Comparison of ENCODE assay signal across 9 mouse cellular contexts in genomic region chrX:94636911-94637310, GRCm38 (mm10). TPM values are rescaled to one million over a fixed set of nuclear protein-coding genes. Genes with fewer than 3 reads are reported as not detected.
DNase-seq lines count a peak whose midpoint lies in the region; ATAC-seq and TF ChIP-seq lines count a peak whose summit lies in the region.
"Had no signal": no experiment of that assay in that cellular context is flagged by ENCODE, and none has a peak within 500 bp of the region (broad histone marks: within the 10 kb centered on the region; RNA-seq: fewer than 3 reads in every experiment).

No protein-coding gene starts in this region.

- peaks cover 14% of the 10 kb centered on the region; the same call in 1 of the 2 replicates for H3K27me3 ChIP-seq in heart, embryonic 10.5 days (ENCODE audit: insufficient read depth, poor library complexity, severe bottlenecking)
- H3K27me3 ChIP-seq in hindbrain, embryonic 14.5 days (ENCODE audit: control insufficient read depth, insufficient read depth, low read length): peaks cover 20% of the 10 kb centered on the region; the same call in 1 of the 2 replicates
- peaks cover 3% of the 10 kb centered on the region for H3K27me3 ChIP-seq in midbrain, embryonic 11.5 days (ENCODE audit: control insufficient read depth, insufficient read depth, low read length)

- no peak overlapping the region for H3K27ac ChIP-seq in heart, embryonic 10.5 days
- H3K27ac ChIP-seq in hindbrain, embryonic 14.5 days: no peak overlapping the region
- H3K27ac ChIP-seq in midbrain, embryonic 11.5 days (ENCODE audit: low read depth, low read length): no peak overlapping the region

- no peaks in the 10 kb centered on the region for H3K9me3 ChIP-seq in heart, embryonic 10.5 days
- H3K9me3 ChIP-seq in hindbrain, embryonic 14.5 days (ENCODE audit: control insufficient read depth, low read length): no peaks in the 10 kb centered on the region
- H3K9me3 ChIP-seq in midbrain, embryonic 11.5 days (ENCODE audit: control insufficient read depth, low read length): no peaks in the 10 kb centered on the region

- H3K4me2 ChIP-seq in hindbrain, embryonic 14.5 days (replicated peaks): peak overlapping the region; percentile 58
- H3K4me2 ChIP-seq in midbrain, embryonic 11.5 days: peak overlapping the region; percentile 50

- H3K4me1 ChIP-seq in heart, embryonic 10.5 days: no peaks in the 10 kb centered on the region
- peaks cover 11% of the 10 kb centered on the region; the same call in 1 of the 2 replicates for H3K4me1 ChIP-seq in hindbrain, embryonic 14.5 days (replicated peaks; ENCODE audit: control insufficient read depth, insufficient read depth, low read length)
- H3K4me1 ChIP-seq in midbrain, embryonic 11.5 days (ENCODE audit: control insufficient read depth, insufficient read depth, low read length): no peaks in the 10 kb centered on the region

- no peaks in the 10 kb centered on the region for H3K36me3 ChIP-seq in heart, embryonic 10.5 days
- H3K36me3 ChIP-seq in hindbrain, embryonic 14.5 days (replicated peaks; ENCODE audit: control insufficient read depth, insufficient read depth): no peaks in the 10 kb centered on the region
- no peaks in the 10 kb centered on the region for H3K36me3 ChIP-seq in midbrain, embryonic 11.5 days (ENCODE audit: control insufficient read depth, insufficient read depth, low read length)

- no peak for DNase-seq in heart, embryonic 10.5 days (ENCODE audit: low spot score)
- DNase-seq in heart, adult 18-20 months: no peak
- DNase-seq in brain, embryonic 14.5 days (ENCODE audit: low read depth): peak; percentile 1
- no peak for DNase-seq in hindbrain, embryonic 14.5 days (ENCODE audit: low spot score)
- DNase-seq in midbrain, embryonic 11.5 days (ENCODE audit: low spot score, missing footprints): no peak
- DNase-seq in layer of hippocampus, adult 18-20 months (ENCODE audit: low spot score in 2 of 2): no peak
- DNase-seq in gastrocnemius, postnatal 10 days: no peak
- no peak for DNase-seq in cerebellum, adult 18-20 months

- peak overlapping the region; percentile 79; the same call in 1 of the 2 replicates for H3K9ac ChIP-seq in hindbrain, embryonic 14.5 days
- H3K9ac ChIP-seq in midbrain, embryonic 11.5 days (ENCODE audit: low read length): no peak overlapping the region; the same call in 1 of the 2 replicates

- no peak for TF ChIP-seq CTCF in brain, embryonic 14.5 days (IDR thresholded peaks at IDR 0.05; ENCODE audit: borderline replicate concordance, extremely low read depth, insufficient read depth, insufficient read length)

- WGBS in heart, embryonic 10.5 days: 65% methylated on average over 8 of the region's 8 CpGs
- 58% methylated on average over 8 of the region's 8 CpGs for WGBS in hindbrain, embryonic 14.5 days
- WGBS in midbrain, embryonic 11.5 days: 67% methylated on average over 8 of the region's 8 CpGs

- H3K4me3 ChIP-seq in heart, embryonic 10.5 days: peak overlapping the region; percentile 69
- H3K4me3 ChIP-seq in hindbrain, embryonic 14.5 days (replicated peaks; ENCODE audit: low read length): peak overlapping the region; percentile 57
- H3K4me3 ChIP-seq in midbrain, embryonic 11.5 days (ENCODE audit: low read depth, low read length): peak overlapping the region; percentile 57

- no peak for ATAC-seq in hindbrain, embryonic 14.5 days (ENCODE audit: low FRiP score)
- ATAC-seq in midbrain, embryonic 11.5 days (ENCODE audit: low FRiP score): no peak

- no peak for TF ChIP-seq POLR2A in brain, embryonic 14.5 days (IDR thresholded peaks at IDR 0.05; ENCODE audit: borderline replicate concordance, extremely low read depth, insufficient read depth, insufficient read length, poor library complexity, severe bottlenecking)

RNA-seq across cellular contexts. Expression of gene Gspt2, which starts 1.0 kb away (rescaled TPM):
- polyA plus RNA-seq in heart, embryonic 10.5 days (2016; fragmentation: Nextera tagmentation; extraction: Ambion mirVana): 5.9 and 7.2 TPM in 2 replicates
- under 1 TPM; 0.46 to 0.69 TPM for total RNA-seq in heart, adult 18-20 months (2021)
- polyA plus RNA-seq in brain, embryonic 14.5 days (2012; rRNA removed): 20.1 and 22.5 TPM in 2 replicates
- polyA plus RNA-seq in hindbrain, embryonic 14.5 days (2014; fragmentation: Nextera tagmentation; extraction: Ambion mirVana): 21.8 and 27.0 TPM in 2 replicates
- polyA plus RNA-seq in midbrain, embryonic 11.5 days (2014; fragmentation: Nextera tagmentation; extraction: Ambion mirVana): 11.4 and 11.9 TPM in 2 replicates
- 10 to 100 TPM; 37.9 to 41.4 TPM for total RNA-seq in layer of hippocampus, adult 18-20 months (2021)
- 1 to 10 TPM; 1.2 to 1.8 TPM for total RNA-seq in gastrocnemius, postnatal 10 days (2021)
- total RNA-seq: neutrophil, adult 5-6 weeks had no signal
